Mouse (Mus musculus) activated CD4-positive, CD25-positive, alpha-beta regulatory T cell, adult 4 months (primary cell): ENCODE data around the gene Cdkn1a. TPM values are rescaled to one million over a fixed set of nuclear protein-coding genes. Genes with fewer than 3 reads are reported as not detected.
"Not testable (repeated sequence)": the region's sequence is repeated elsewhere in the genome, so short reads cannot be mapped to it uniquely, and the experiment has no call there.

Experiments used
- ATAC-seq: one replicate; pipeline ENCODE4 v1.8.0; 2017
- polyA plus RNA-seq, 2 experiments: library from polyadenylated mRNA; unstranded; fragments of 100-300 nt; shearing (Covaris generic); gene quantifications; one replicate each; pipeline ENCODE4 v1.2.1; 2017

The Cdkn1a gene
- polyA plus RNA-seq, 2 experiments from 2014 or later: 7.5 to 12.1 TPM

DNA sequence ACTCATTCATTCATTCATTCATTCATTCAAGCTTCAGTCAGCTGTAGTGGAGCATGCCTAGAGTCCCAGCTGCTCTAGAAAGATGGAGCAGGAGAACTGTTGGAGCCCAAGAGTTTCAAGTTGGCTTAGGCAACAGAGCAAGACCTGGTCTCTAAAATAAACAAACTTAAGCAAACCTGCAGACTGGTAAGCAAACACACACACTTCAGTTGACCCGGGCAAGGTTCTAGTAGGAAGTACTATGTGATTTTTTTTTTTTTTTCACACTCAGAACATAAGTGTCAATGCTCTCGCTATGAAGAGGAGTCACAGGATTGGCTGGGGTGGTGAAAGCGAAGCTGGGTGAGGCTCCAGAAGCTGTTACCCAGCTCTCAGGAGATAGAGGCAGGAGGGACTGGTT, 31.2 kb upstream of the Cdkn1a start:
- ATAC-seq: no peak

DNA sequence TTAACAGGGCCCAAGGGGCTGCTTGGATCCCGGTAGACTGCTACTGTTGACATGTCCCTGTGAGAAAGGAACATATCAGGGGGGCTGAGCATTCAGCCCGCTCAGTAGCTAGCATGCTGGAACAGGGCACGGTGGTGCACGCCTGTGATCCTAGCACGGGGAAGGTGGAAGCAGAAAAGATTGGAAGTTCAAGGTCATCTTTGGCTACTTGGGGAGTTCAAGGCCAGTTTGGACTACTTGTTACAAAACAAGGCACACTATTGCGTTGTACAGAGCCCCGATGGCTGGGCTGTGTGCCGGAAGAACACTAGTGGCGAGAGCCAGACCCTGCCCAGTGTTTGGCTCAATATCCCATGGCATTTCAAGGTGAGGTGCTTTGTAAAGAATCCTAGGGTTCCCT, 29.8 kb upstream of the Cdkn1a start:
- no peak for ATAC-seq

- no peak for ATAC-seq
Measured at GRCm38 (mm10) chr17:29062119-29063035, 28.4 kb upstream of the Cdkn1a start.

DNA sequence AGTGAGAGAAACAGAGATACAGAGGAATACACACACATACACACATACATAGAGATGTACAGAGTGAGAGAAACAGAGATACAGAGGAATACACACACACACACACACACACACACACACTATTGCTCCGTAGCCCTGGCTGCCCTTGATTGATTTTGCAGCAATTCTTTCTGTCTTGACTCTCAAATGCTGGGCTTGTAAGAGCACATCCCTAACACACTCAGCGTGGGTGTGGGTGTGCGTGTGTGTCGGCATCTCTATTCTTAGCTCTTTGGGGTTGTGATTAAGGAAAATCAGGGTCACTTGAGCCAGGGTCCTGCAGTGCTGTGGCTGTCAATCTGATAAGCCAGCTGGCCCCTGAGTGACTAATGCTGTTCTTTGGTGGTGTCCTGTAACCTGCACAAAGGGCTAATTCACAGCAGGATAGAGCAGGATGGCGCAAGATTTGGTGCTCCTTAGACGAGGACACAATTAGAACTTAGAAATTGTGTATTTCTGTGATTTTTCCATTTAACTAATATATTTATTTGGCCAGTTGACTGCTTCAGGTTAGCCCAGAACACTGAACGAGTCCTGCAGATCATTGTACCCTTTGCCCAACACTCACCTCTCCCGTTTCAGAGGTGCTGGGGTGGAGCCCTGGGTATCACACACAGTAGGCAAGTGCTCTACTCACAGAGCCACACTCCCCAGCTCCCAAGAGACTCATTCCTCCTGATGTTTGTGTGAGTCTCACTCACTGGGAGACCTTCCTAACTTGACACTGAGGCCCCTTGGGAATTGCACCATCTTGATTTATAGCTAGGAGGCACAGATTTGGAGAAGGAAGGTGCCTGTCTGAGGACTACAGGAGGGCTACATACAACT, 27.4 kb upstream of the Cdkn1a start:
- ATAC-seq: no peak

- ATAC-seq: no peak
Measured at GRCm38 (mm10) chr17:29063988-29064285, 26.8 kb upstream of the Cdkn1a start.

DNA sequence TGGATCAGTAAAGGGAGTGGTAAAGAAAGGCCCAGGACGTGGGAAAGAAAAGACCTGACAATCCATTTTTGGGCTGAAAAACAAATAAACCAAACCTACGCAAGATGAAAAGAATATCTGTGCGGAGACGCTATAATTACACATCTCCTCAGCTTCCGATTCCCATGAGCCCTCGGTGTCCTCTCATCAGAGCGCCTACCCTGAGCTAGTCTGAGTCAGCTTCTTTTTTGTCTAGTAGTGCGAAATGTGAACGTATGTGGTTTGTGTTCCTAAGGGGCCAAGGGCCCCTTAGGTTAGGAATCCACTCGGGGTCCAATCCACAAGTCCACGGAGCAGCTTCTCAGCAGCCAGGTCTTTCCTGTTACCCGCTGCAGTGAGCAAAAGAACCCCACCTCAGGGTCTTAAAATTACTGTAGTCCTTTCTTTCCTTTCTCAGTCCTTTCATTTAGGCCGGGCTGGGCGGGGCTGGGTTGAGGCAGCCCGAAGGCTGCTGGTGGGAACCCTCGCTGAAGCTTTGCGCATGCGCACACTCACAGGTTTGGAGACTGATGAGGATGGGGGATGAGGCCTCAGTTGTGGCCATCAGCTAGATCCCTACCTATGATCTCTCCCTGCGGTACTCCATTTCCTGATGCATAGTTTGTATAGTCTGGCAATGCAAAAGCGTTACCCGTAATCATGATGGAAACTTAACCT, 25.4 kb upstream of the Cdkn1a start:
- ATAC-seq: no peak

- ATAC-seq: peak; percentile 36
Measured at GRCm38 (mm10) chr17:29065971-29066370, 24.8 kb upstream of the Cdkn1a start.

- ATAC-seq: not testable (repeated sequence)
Measured at GRCm38 (mm10) chr17:29067416-29067815, 23.4 kb upstream of the Cdkn1a start.

DNA sequence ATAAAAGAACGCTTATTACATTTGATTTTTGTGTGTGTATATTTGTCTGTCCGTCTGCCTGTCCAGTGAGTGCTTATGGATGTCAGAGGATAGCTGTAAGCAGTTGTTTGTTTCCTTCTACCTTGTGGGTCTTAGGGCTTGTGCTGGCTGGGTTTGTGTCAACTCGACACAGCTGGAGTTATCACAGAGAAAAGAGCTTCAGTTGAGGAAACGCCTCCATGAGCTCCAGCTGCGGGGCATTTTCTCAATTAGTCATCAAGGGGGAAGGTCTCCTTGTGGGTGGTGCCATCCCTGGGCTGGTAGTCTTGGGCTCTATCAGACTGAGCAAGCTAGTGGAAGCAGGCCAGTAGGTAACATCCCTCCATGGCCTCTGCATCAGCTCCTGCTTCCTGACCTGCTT, 22.9 kb upstream of the Cdkn1a start:
- no peak for ATAC-seq

GRCm38 (mm10) chr17:29069063-29069462, 21.7 kb upstream of the Cdkn1a start:
- no peak for ATAC-seq

- ATAC-seq: no peak
Measured at GRCm38 (mm10) chr17:29071820-29072219, 19.0 kb upstream of the Cdkn1a start.

- no peak for ATAC-seq
Measured at GRCm38 (mm10) chr17:29072701-29073307, 18.0 kb upstream of the Cdkn1a start.

DNA sequence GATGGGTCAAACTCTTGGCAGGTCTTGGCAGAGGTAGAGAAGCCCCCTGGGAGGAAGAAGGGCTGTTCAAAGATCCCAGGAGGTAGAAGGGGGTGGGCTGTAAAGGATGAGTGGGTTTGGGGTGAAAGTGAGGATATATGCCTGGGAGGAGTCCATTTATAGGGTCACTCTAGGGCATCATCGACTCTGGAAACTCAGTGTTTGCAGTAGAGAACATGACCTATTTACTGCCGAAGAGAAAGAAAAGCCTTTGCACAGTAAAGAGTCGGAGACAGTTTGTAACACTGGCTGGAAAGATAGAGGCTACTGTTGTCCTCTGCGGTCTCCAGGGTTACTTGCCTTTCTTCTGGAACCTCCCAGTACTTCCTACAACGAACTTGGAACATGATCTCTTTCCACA, 17.5 kb upstream of the Cdkn1a start:
- ATAC-seq: no peak

DNA sequence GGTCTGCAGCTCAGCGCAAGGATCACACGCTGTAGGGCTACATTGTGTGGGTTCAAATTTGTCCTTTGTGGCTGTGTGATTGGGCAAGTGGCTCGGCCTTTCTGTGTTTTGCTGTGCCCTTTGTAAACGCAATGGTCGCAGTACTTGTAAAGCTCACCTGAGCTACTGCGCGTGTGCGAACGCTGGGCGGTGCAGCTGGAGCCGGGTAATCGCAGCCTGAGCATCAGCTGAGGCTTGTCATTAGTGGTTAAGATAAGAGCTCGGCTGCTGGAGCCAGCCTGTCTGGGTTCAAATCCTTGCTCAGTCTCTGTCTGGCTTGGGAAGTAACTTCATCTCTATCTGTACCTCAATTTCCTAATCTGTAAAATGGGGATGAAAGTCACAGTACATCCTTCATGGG, 16.7 kb upstream of the Cdkn1a start:
- ATAC-seq: no peak

GRCm38 (mm10) chr17:29076235-29076634, 14.5 kb upstream of the Cdkn1a start:
- no peak for ATAC-seq

DNA sequence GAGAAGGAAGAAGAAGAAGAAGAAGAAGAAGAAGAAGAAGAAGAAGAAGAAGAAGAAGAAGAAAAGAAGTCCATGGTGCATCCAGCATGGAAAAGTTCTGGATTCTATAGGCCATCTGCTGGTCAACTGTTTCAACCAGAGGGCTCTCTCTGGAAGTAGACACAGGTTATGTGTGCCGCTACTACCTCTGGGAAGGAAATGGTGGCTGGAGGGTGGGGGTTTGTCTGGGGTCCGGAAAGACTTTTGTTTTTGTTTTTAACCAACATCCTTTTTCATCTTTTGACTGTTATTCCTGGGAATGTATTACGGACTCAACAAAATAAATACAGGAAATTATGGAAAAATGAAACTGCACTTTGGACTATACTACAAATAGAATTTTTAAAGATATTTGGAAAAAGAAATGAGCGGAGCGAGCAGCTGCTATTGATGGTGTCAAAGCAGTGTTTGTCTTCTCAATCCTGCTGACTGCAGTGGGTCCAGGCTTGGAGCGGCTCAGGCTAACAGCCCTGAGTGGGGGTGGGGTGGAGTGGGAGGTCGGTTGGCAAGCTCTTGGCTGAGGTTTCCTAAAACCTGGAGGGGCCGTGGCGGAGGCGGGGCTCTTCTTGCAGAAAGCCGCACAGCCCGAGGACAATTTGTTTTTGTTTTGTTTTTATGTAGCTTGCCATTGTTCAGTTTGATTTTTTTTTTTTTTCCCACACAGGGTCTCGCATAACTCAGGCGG, 12.8 kb upstream of the Cdkn1a start:
- no peak for ATAC-seq

DNA sequence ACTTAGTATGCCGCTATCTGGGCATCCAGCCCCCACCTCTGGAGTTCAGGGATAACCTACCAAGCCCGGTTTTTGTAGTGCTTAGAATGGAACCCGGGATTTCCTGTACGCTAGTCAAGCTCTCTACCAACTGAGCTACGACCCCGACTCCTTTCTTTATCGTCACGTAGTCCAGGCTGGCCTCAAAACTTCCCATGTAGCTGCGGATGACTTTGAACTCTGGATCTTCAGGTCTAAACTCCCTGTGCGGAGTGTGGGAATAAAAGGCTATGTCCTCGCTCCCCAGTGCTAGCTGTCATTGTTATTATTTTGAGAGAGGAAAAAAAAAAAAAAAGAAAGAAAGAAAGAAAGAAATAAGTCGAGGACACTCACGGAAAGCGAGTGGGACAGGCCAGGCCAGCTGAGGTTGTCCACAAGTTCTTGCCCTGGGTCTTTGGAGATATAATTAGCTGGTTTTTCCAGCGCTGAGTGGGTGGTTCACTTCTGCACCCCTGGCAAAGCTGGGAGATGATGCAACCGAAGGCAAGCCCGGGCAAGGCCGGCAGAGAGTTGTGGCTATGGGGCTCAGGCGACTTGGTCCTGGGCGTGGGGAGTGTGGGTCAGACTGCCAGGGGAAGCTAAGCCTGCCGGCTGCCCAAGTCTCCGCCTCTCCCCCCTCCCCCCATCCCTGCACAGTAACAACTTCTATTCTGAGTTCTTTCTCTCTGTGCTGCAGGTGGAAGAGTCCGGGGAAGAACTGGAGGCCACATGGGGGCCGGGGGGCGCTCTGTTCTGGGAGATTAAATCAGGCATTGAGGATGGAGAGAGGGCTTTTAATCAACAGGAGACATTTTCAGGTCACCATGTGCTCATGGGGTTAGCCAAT, 12.0 kb upstream of the Cdkn1a start:
- peak; percentile 20 for ATAC-seq

GRCm38 (mm10) chr17:29080758-29081617, 9.8 kb upstream of the Cdkn1a start:
- no peak for ATAC-seq

GRCm38 (mm10) chr17:29081618-29082381, 9.0 kb upstream of the Cdkn1a start:
- ATAC-seq: peak; percentile 78
